Mouse (Mus musculus) midbrain, postnatal 0 days (tissue): ENCODE data around the gene Ikzf3. TPM values are rescaled to one million over a fixed set of nuclear protein-coding genes. Genes with fewer than 3 reads are reported as not detected.

Experiments used
- ATAC-seq: fragments of 200-750 bp; cut with Nextera tagmentation; 2 replicates; pipeline ENCODE4 v1.8.0; 2017; ENCODE audit warnings: moderate number of reproducible peaks, mild to moderate bottlenecking, moderate TSS enrichment, moderate library complexity; ENCODE audit not compliant: low FRiP score
- DNase-seq: peaks from one replicate; pipeline ENCODE4 v3.0.0-alpha.2; 2015; ENCODE audit warnings: low spot score
- H3K27ac ChIP-seq: fragments of 300-500 bp; sonication (generic); 2 replicates; pipeline ENCODE4 v1.5.1; 2014; ENCODE audit warnings: low read depth, mild to moderate bottlenecking, low read length, mixed read lengths
- H3K27me3 ChIP-seq: fragments of 300-500 bp; sonication (generic); 2 replicates; pipeline ENCODE4 v1.6.1; 2014; ENCODE audit warnings: low read length, control low read depth, mixed read lengths; ENCODE audit not compliant: insufficient read depth
- H3K36me3 ChIP-seq: fragments of 300-500 bp; sonication (generic); 2 replicates; pipeline ENCODE4 v1.6.1; 2014; ENCODE audit warnings: low read length, control low read depth, mixed read lengths; ENCODE audit not compliant: insufficient read depth
- H3K4me1 ChIP-seq: fragments of 300-500 bp; sonication (generic); 2 replicates; pipeline ENCODE4 v1.6.1; 2014; ENCODE audit warnings: mild to moderate bottlenecking, control low read depth, antibody characterized with exemption, low read length, mixed read lengths; ENCODE audit not compliant: insufficient read depth
- H3K4me2 ChIP-seq: fragments of 300-500 bp; sonication (generic); 2 replicates; pipeline ENCODE4 v1.6.1; 2014; ENCODE audit warnings: low read depth, mild to moderate bottlenecking, low read length, mixed read lengths; ENCODE audit not compliant: poor library complexity, severe bottlenecking
- H3K4me3 ChIP-seq: fragments of 300-500 bp; sonication (generic); 2 replicates; pipeline ENCODE4 v1.5.1; 2014; ENCODE audit warnings: low read depth, mild to moderate bottlenecking, low read length, moderate library complexity
- H3K9ac ChIP-seq: fragments of 300-500 bp; sonication (generic); replicated peaks from 2 replicates; pipeline ENCODE4 v1.6.1; 2014; ENCODE audit warnings: mild to moderate bottlenecking, low read length, moderate library complexity, mixed read lengths; ENCODE audit not compliant: poor library complexity, severe bottlenecking
- H3K9me3 ChIP-seq: fragments of 300-500 bp; sonication (generic); 2 replicates; pipeline ENCODE4 v1.6.1; 2016; ENCODE audit warnings: low read length, control low read depth
- CTCF ChIP-seq: IDR thresholded peaks from 2 replicates; pipeline ENCODE4 v1.5.1; 2016; ENCODE audit warnings: antibody characterized with exemption, mild to moderate bottlenecking
- WGBS: fragments of 180-500 bp; shearing (Covaris S2); extraction: QIAGEN DNeasy Blood & Tissue Kit; methylation state at CpG from one replicate; pipeline ENCODE4 v1.1.7; 2014; 5-methylcytosine and 5-hydroxymethylcytosine counted together
- polyA plus RNA-seq: library from polyadenylated mRNA; unstranded; fragments of >200 nt; fragmentation: Nextera tagmentation; extraction: Ambion mirVana; gene quantifications from 2 replicates; pipeline ENCODE4 v1.2.1, GENCODE M21; 2015
- total RNA-seq: library from RNA; depleted of rRNA; stranded (reverse); fragments of >200 nt; gene quantifications from 2 replicates; pipeline ENCODE4 v1.2.3, GENCODE M21; 2014

Gene Ikzf3
- total and polyA plus RNA-seq, 2 experiments from 2014 or later, result 0.05 to 0.16 TPM

DNA sequence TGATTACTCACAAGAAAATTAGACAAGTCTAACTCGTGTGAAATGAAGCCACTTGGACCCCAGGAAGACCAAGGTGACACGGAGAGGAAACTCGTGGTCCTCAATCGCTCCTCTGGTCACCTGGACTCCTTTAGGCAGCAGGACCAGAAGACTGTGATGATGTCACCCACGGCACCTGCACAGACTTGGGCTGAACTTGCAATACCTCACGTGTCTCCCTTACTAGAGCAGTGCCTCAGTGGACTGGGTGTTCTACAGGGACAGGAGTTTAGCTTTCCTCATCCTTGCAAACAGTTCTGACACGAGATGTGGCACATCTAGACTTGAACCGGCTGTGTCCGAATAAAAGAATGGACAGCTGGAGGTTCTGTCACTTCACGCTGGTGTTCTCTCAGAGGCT lies 63.8 kb downstream of the Ikzf3 start:
- no peaks in the 10 kb centered on the region for H3K36me3 ChIP-seq
- no peak overlapping the region for H3K4me3 ChIP-seq
- 0 out of 2 replicates have a peak, but pooled peaks cover 4% of the 10 kb centered on the region for H3K27me3 ChIP-seq
- no peak for ATAC-seq
- no peak for DNase-seq
- 87% methylated on average over 10 of the region's 10 CpGs for WGBS
- no peak overlapping the region for H3K9ac ChIP-seq
- H3K4me2 ChIP-seq, result no peak overlapping the region
- no peaks in the 10 kb centered on the region for H3K9me3 ChIP-seq
- H3K4me1 ChIP-seq, result no peaks in the 10 kb centered on the region
- H3K27ac ChIP-seq, result no peak overlapping the region
- no peak for TF ChIP-seq CTCF

DNA sequence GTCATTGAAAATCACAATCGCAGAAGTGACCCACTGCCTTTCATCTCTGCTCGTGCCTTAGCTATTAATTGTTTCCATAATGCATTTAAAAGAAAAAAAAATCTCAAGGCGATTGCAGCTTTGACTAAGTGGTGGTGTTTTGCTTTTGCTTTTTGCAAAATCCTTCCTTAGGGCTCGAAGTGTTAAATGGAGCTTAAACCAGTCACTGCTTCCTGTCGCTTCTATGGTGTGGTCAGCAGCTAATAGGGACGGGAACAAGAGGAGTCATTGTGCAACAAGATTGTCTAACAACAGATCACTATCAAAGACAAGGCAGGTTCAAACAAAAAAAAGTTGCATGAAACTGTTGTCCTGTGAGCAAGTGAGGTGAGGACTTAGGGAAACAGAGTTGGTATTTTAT lies 64.6 kb downstream of the Ikzf3 start:
- WGBS, result 69% methylated on average over 6 of the region's 6 CpGs
- DNase-seq, result no peak
- H3K4me3 ChIP-seq, result no peak overlapping the region

DNA sequence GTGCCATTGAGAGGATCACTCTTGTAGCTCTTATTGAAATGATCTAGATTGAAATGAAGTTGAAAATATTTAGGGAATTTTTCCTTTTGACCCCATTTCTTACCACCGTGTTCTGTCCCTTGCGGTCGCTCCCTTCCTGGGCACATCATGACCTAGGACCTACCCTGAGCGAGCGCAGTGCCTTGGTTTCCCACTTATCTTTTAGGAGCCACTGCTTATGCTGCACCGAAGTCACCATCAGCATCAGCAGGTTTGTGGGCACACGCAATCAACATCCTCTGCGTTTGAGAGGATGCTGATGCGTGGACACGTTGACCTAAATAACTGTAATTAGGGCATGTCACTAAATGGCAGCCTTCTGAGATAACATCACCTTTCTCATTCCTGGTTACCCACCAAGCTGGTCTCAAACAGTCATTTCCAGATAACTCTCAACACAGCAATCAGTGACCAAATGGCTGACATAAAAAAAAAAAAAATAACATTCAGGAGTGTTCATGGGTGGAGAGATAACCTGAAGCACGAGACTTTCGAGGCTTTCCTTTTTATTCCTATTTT lies 65.8 kb downstream of the Ikzf3 start:
- no peak overlapping the region for H3K4me3 ChIP-seq
- no peak for ATAC-seq
- H3K9me3 ChIP-seq, result no peaks in the 10 kb centered on the region
- H3K27me3 ChIP-seq, result 0 out of 2 replicates have a peak, but pooled peaks cover 2% of the 10 kb centered on the region
- no peak overlapping the region for H3K4me2 ChIP-seq
- no peak for TF ChIP-seq CTCF
- WGBS, result 91% methylated on average over 12 of the region's 12 CpGs
- no peak overlapping the region for H3K9ac ChIP-seq
- no peaks in the 10 kb centered on the region for H3K36me3 ChIP-seq
- H3K4me1 ChIP-seq, result no peaks in the 10 kb centered on the region
- no peak for DNase-seq
- H3K27ac ChIP-seq, result no peak overlapping the region

More for the DNA sequence above, 64.6 kb downstream of the Ikzf3 start:
- Histone ChIP-seq H3K36me3 (no peaks in the 10 kb centered on the region), H3K4me2 (no peak overlapping the region), H3K27me3 (0 out of 2 replicates have a peak, but pooled peaks cover 4% of the 10 kb centered on the region), H3K9ac (no peak overlapping the region), H3K4me1 (no peaks in the 10 kb centered on the region), H3K27ac (no peak overlapping the region), H3K9me3 (no peaks in the 10 kb centered on the region)
- ATAC-seq, result no peak
- no peak for TF ChIP-seq CTCF

DNA sequence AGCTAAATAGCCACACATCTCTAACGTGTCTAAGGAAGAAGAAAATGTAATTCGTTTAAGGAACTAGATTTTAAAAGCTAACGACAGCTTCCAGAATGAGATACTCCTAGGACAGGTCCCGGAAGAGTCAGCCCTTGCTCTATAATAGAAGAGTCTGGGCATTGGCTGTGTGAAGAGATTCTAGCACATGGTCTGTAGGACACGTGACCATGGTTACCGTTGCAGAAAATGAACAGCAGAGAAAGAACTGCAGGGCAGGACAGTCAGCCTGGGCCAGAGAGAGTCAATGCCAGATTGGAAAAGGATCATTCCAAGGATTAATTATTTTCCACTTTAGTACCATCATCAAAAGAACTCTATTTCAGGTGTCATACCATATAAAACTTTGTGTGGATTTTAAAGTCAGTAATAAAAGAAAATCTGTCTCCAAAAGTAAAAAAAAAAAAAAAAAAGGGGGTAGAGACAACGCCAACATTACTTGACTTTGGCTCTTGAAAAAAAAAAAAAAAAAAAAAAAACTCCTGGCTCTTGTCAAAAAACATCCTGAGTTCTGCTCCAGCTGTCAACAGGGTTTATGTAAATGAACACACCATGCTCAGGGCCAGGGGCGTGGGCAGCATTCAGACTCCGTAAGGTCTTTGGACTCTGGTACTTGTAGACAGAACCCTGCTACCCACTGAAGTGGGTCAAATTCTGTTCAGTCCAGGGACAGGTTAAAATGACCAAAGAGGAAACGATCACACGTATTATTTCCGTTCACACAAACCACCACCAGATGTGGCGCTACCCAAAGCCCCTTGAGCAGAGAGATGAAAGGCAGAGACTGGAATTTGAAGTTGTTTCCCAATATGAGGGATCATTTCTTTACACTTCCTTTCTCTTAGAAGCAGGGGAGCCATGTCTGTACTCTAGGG lies 66.5 kb downstream of the Ikzf3 start:
- H3K9me3 ChIP-seq, result no peaks in the 10 kb centered on the region
- no peak overlapping the region for H3K9ac ChIP-seq
- no peaks in the 10 kb centered on the region for H3K27me3 ChIP-seq
- no peak overlapping the region for H3K27ac ChIP-seq
- H3K4me2 ChIP-seq, result no peak overlapping the region
- TF ChIP-seq CTCF, result no peak
- ATAC-seq (no peak), DNase-seq (no peak)
- WGBS, result 77% methylated on average over 13 of the region's 13 CpGs
- H3K36me3 ChIP-seq, result no peaks in the 10 kb centered on the region
- no peaks in the 10 kb centered on the region for H3K4me1 ChIP-seq
- no peak overlapping the region for H3K4me3 ChIP-seq

DNA sequence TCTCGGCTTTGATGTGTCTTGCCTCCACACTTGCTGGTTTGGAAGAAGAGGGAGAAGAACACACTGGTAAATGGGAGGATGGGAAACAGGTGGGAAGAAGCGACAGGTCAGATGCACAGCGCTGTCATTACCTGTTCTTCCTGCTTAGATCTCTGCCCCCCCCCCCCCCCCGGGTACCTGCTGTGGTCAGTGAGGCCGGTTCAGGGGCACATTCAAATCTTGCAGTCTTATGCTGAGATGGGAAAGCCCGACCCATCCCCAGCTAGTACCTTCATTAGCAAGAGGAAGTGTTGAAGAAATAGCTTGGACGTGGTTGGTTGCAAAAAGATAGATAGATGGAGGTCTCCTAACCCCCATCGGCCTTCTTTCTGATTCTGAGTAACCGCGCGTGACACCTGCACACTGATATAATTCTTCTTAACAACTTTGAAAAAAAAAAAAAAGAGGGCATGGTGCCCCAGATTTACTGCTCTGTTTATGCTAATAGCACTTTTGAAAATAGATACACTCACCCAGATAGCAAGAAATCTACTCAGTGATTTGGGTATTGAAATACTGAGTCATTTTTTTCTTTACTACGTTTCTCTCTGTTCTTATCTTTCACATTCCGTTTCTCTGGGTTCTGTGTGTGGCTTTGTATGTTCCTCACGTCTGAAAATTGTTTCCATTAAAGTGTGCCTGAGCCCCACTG lies 68.7 kb downstream of the Ikzf3 start:
- no peaks in the 10 kb centered on the region for H3K9me3 ChIP-seq
- no peaks in the 10 kb centered on the region for H3K4me1 ChIP-seq
- H3K4me2 ChIP-seq, result no peak overlapping the region
- no peaks in the 10 kb centered on the region for H3K27me3 ChIP-seq
- DNase-seq (no peak), ATAC-seq (no peak)
- TF ChIP-seq CTCF, result no peak
- H3K36me3 ChIP-seq, result no peaks in the 10 kb centered on the region
- H3K9ac ChIP-seq, result no peak overlapping the region
- no peak overlapping the region for H3K4me3 ChIP-seq
- 73% methylated on average over 14 of the region's 14 CpGs for WGBS
- no peak overlapping the region for H3K27ac ChIP-seq

DNA sequence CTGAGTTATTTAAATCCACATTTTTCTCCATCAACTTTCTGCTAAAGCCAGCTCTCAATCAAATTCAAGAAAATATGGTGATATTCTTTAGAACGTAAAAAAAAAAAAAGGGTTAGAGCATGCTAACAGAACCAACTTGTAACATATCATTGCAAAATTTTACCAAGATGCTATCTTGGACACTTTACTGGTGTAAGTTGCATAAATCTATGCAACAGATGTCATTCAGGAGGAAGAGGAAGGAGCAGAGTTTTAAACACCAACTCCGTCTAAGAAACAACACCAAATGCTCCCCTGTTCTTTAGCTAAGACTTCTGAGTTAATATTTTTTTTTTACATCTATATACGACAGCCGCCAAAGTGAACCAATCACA lies 69.4 kb downstream of the Ikzf3 start:
- no peak for ATAC-seq
- no peaks in the 10 kb centered on the region for H3K36me3 ChIP-seq
- 85% methylated on average over 4 of the region's 4 CpGs for WGBS
- TF ChIP-seq CTCF, result no peak
- H3K27me3 ChIP-seq, result no peaks in the 10 kb centered on the region
- no peak overlapping the region for H3K27ac ChIP-seq
- H3K4me1 ChIP-seq, result no peaks in the 10 kb centered on the region
- DNase-seq, result no peak
- no peak overlapping the region for H3K9ac ChIP-seq
- H3K4me2 ChIP-seq, result no peak overlapping the region
- H3K4me3 ChIP-seq, result no peak overlapping the region
- H3K9me3 ChIP-seq, result no peaks in the 10 kb centered on the region
